Mouse (Mus musculus) stomach, embryonic 14.5 days (tissue): ENCODE results near the gene B4galt1. TPM values are rescaled to one million over a fixed set of nuclear protein-coding genes. Genes with fewer than 3 reads are reported as not detected.
"Not testable (repeated sequence)": the region's sequence is repeated elsewhere in the genome, so short reads cannot be mapped to it uniquely, and the experiment has no call there.

Source experiments
- ATAC-seq: fragments of 200-750 bp; cut with Nextera tagmentation; 2 replicates; pipeline ENCODE4 v1.8.0; 2017; ENCODE audit warnings: low read depth, moderate TSS enrichment; ENCODE audit not compliant: insufficient number of reproducible peaks, insufficient read depth, low FRiP score
- H3K27ac ChIP-seq: fragments of 300-500 bp; sonication (generic); 2 replicates; pipeline ENCODE4 v1.5.1; 2014; ENCODE audit warnings: mild to moderate bottlenecking, low read length, moderate library complexity, mixed read lengths
- H3K27me3 ChIP-seq: fragments of 300-500 bp; sonication (generic); 2 replicates; pipeline ENCODE4 v1.6.1; 2014; ENCODE audit warnings: low read length, control low read depth, mixed read lengths; ENCODE audit not compliant: control insufficient read depth, insufficient read depth
- H3K36me3 ChIP-seq: fragments of 300-500 bp; sonication (generic); 2 replicates; pipeline ENCODE4 v1.6.1; 2014; ENCODE audit warnings: mild to moderate bottlenecking, control low read depth, low read length, moderate library complexity, mixed read lengths; ENCODE audit not compliant: control insufficient read depth, insufficient read depth
- H3K4me1 ChIP-seq: fragments of 300-500 bp; sonication (generic); 2 replicates; pipeline ENCODE4 v1.6.1; 2014; ENCODE audit warnings: low read length, control low read depth, mixed read lengths; ENCODE audit not compliant: control insufficient read depth, insufficient read depth
- H3K4me2 ChIP-seq: fragments of 300-500 bp; sonication (generic); replicated peaks from 2 replicates; pipeline ENCODE4 v1.6.1; 2014; ENCODE audit warnings: low read depth, low read length, control low read depth
- H3K4me3 ChIP-seq: fragments of 300-500 bp; sonication (generic); 2 replicates; pipeline ENCODE4 v1.5.1; 2014; ENCODE audit warnings: low read depth, low read length, control low read depth
- H3K9ac ChIP-seq: fragments of 300-500 bp; sonication (generic); replicated peaks from 2 replicates; pipeline ENCODE4 v1.6.1; 2014; ENCODE audit warnings: low read depth, mild to moderate bottlenecking, control low read depth, low read length, moderate library complexity, mixed read lengths
- H3K9me3 ChIP-seq: fragments of 300-500 bp; sonication (generic); 2 replicates; pipeline ENCODE4 v1.6.1; 2016; ENCODE audit warnings: low read depth, low read length, control low read depth; ENCODE audit not compliant: control insufficient read depth
- WGBS: fragments of 180-500 bp; shearing (Covaris S2); extraction: QIAGEN DNeasy Blood & Tissue Kit; methylation state at CpG from one replicate; pipeline ENCODE4 v1.1.7; 2014; 5-methylcytosine and 5-hydroxymethylcytosine counted together
- polyA plus RNA-seq: library from polyadenylated mRNA; unstranded; fragments of >200 nt; fragmentation: Nextera tagmentation; extraction: Ambion mirVana; gene quantifications from 2 replicates; pipeline ENCODE4 v1.2.1, GENCODE M21; 2014

B4galt1 gene
- polyA plus RNA-seq, 1 experiment from 2014 or later = 55.6 TPM

- H3K9me3 ChIP-seq = no peaks in the 10 kb centered on the region
- H3K27me3 ChIP-seq = no peaks in the 10 kb centered on the region
- WGBS = 89% methylated on average over 3 of the region's 3 CpGs
- H3K4me3 ChIP-seq = no peak overlapping the region
- no peak overlapping the region for H3K4me2 ChIP-seq
- no peak for ATAC-seq
- no peaks in the 10 kb centered on the region for H3K4me1 ChIP-seq
- peaks cover 20% of the 10 kb centered on the region for H3K36me3 ChIP-seq
- no peak overlapping the region for H3K27ac ChIP-seq
- H3K9ac ChIP-seq = no peak overlapping the region
These were observed 51.0 kb downstream of the B4galt1 start for GRCm38 (mm10) chr4:40802787-40803186.

GRCm38 (mm10) chr4:40801908-40802307 is 51.9 kb downstream of the B4galt1 start:
- no peak for ATAC-seq
- Histone ChIP-seq H3K9me3 (no peaks in the 10 kb centered on the region), H3K27me3 (no peaks in the 10 kb centered on the region), H3K4me1 (no peaks in the 10 kb centered on the region), H3K36me3 (peaks cover 14% of the 10 kb centered on the region), H3K27ac (no peak overlapping the region), H3K9ac (no peak overlapping the region), H3K4me2 (no peak overlapping the region), H3K4me3 (no peak overlapping the region)
- WGBS = 78% methylated on average over 4 of the region's 4 CpGs

DNA sequence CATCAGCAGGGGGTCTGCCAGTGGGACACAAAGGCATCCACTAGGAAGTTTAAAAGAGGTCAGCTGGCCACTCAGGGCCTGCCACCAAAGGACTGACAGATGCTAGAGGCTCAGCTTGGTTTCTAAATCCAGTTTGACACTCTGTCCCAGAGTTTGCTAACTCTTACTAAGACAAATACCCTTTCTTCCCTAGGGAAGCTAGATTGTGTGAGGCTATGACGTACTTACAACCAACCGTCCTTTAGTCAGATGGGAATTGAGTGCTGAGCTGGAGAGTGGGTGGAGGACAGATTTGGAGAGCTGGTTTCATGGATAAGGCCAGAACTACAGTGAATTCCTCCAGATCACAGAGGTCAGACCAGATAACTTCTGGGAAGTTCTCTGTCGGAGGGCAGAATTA is 52.9 kb downstream of the B4galt1 start:
- H3K27ac ChIP-seq = no peak overlapping the region
- 79% methylated on average over 3 of the region's 3 CpGs for WGBS

DNA sequence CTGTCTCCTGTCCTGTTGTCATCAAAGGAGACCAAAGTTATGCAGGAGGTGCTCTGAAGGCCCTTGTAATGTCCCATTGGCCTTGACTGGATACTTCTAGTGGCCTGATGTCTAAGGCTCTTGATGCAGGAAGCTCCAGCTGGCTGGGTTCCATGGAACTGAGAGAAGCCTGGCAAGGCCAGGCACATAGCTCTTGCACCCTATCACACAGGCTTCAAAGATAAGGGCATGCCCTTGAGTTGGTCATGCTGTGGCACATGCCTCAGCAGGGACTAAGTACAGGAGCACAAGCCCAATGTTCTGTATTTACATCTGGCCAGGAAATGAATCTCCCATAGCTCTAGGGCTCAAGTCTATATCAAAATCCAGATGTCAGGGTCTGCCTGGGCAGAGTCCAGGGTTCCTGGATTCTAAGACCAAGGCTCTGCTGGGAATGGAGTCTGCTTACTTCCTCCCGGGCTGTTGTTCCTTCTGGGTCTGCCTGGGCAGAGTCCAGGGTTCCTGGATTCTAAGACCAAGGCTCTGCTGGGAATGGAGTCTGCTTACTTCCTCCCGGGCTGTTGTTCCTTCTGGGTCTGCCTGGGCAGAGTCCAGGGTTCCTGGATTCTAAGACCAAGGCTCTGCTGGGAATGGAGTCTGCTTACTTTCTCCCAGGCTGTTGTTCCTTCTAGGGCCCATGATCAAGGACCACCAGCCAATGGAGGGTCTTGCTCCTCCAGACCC is 54.8 kb downstream of the B4galt1 start:
- not testable (repeated sequence) for H3K4me3 ChIP-seq, H3K4me2 ChIP-seq, H3K9ac ChIP-seq, H3K27ac ChIP-seq, H3K4me1 ChIP-seq, ATAC-seq, H3K36me3 ChIP-seq, H3K9me3 ChIP-seq, H3K27me3 ChIP-seq
- WGBS = 75% methylated on average over 2 of the region's 2 CpGs

More for the DNA sequence above, 52.9 kb downstream of the B4galt1 start:
- Histone ChIP-seq H3K9me3 (no peaks in the 10 kb centered on the region), H3K36me3 (peaks cover 6% of the 10 kb centered on the region), H3K4me2 (no peak overlapping the region), H3K4me3 (no peak overlapping the region), H3K9ac (no peak overlapping the region), H3K4me1 (no peaks in the 10 kb centered on the region), H3K27me3 (no peaks in the 10 kb centered on the region)
- no peak for ATAC-seq

DNA sequence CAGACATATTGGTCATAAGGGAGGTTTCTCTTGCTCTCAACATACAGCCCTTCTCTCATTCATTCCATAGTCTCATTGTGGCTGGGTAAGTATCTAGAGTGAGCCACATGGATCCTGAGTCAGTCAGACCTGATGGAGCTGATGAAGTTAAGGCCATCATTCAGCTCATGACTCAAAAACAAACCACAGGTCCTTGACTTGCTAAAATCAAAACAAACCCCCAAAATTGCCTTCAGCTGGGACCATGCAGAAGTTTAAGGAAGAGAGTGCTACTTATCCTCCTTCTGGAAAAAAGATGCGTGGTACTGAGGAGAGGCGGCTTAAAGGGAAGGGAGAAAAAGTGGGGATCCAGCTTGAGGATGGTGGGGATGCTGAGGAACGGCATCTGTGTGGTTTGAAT is 58.0 kb downstream of the B4galt1 start:
- WGBS = 92% methylated on average over 3 of the region's 3 CpGs
- Histone ChIP-seq H3K9me3 (no peaks in the 10 kb centered on the region), H3K27me3 (no peaks in the 10 kb centered on the region), H3K4me3 (no peak overlapping the region), H3K9ac (no peak overlapping the region), H3K4me1 (no peaks in the 10 kb centered on the region), H3K36me3 (no peaks in the 10 kb centered on the region), H3K4me2 (no peak overlapping the region), H3K27ac (no peak overlapping the region)
- no peak for ATAC-seq

DNA sequence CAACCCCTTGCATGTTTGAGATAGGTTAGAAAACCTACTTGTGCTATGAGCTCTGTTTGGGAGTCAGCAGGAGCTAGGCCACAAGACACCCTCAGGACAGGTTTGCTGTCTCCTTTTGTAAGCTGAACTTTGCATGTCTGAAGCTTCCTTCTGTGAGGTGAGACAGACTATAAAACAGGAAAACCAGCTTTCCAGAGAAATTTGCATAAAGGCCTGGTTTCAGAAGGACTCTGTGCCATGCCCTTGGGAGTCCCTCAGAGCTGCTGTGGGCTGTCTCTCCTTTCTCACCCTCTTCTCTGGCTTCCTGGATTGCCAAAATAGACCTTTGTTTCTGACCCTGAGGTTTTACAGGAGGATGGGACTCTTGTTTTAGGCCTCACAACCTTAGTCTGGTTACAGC is 59.5 kb downstream of the B4galt1 start:
- H3K27me3 ChIP-seq = no peaks in the 10 kb centered on the region
- H3K4me3 ChIP-seq = no peak overlapping the region
- no peak overlapping the region for H3K27ac ChIP-seq
- H3K4me1 ChIP-seq = no peaks in the 10 kb centered on the region
- no peak overlapping the region for H3K9ac ChIP-seq
- no peaks in the 10 kb centered on the region for H3K36me3 ChIP-seq
- no peak overlapping the region for H3K4me2 ChIP-seq
- no peaks in the 10 kb centered on the region for H3K9me3 ChIP-seq
- ATAC-seq = no peak

DNA sequence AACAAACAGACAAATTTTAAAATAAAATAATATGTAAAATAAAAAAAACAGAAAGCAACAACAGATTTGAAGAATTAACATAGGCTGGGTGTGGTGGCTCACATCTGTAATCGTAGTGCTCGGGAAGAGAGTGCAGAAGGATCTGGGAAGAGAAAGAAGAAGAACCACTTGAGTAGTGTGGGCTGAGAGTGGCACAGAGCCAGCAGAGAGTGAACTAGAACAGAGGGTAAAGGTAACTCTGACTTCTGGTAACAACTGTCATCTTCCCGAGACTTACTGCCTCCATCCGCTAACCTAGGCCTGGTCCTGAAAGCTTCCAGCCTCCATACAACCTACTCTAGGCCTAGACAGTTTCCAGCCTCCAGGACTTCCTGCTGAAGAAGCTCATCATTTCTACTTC is 62.6 kb downstream of the B4galt1 start:
- H3K4me2 ChIP-seq = no peak overlapping the region
- WGBS = 88% methylated on average over 4 of the region's 4 CpGs
- no peak overlapping the region for H3K9ac ChIP-seq
- H3K36me3 ChIP-seq = no peaks in the 10 kb centered on the region
- no peaks in the 10 kb centered on the region for H3K27me3 ChIP-seq
- no peak overlapping the region for H3K4me3 ChIP-seq
- H3K27ac ChIP-seq = no peak overlapping the region
- H3K4me1 ChIP-seq = no peaks in the 10 kb centered on the region
- ATAC-seq = no peak
- H3K9me3 ChIP-seq = no peaks in the 10 kb centered on the region

GRCm38 (mm10) chr4:40786578-40786977 is 67.2 kb downstream of the B4galt1 start:
- H3K27ac ChIP-seq = no peak overlapping the region
- no peaks in the 10 kb centered on the region for H3K4me1 ChIP-seq
- WGBS = 87% methylated on average over 4 of the region's 4 CpGs
- no peaks in the 10 kb centered on the region for H3K9me3 ChIP-seq
- H3K9ac ChIP-seq = no peak overlapping the region
- H3K4me2 ChIP-seq = no peak overlapping the region
- no peaks in the 10 kb centered on the region for H3K36me3 ChIP-seq
- no peaks in the 10 kb centered on the region for H3K27me3 ChIP-seq
- no peak for ATAC-seq
- no peak overlapping the region for H3K4me3 ChIP-seq

- Histone ChIP-seq H3K9ac (no peak overlapping the region), H3K4me2 (no peak overlapping the region), H3K36me3 (no peaks in the 10 kb centered on the region), H3K27me3 (no peaks in the 10 kb centered on the region), H3K27ac (no peak overlapping the region), H3K9me3 (no peaks in the 10 kb centered on the region), H3K4me3 (no peak overlapping the region), H3K4me1 (no peaks in the 10 kb centered on the region)
- ATAC-seq = no peak
- 74% methylated on average over 9 of the region's 9 CpGs for WGBS
These were observed 68.1 kb downstream of the B4galt1 start for GRCm38 (mm10) chr4:40785620-40786166.
